Mouse (Mus musculus) stomach, embryonic 14.5 days (tissue): ENCODE results near the gene Magea1. TPM values are rescaled to one million over a fixed set of nuclear protein-coding genes. Genes with fewer than 3 reads are reported as not detected.
"Not testable (repeated sequence)": the region's sequence is repeated elsewhere in the genome, so short reads cannot be mapped to it uniquely, and the experiment has no call there.

Experiments
- ATAC-seq: fragments of 200-750 bp; cut with Nextera tagmentation; 2 replicates; pipeline ENCODE4 v1.8.0; 2017; ENCODE audit warnings: low read depth, moderate TSS enrichment; ENCODE audit not compliant: insufficient number of reproducible peaks, insufficient read depth, low FRiP score
- H3K27ac ChIP-seq: fragments of 300-500 bp; sonication (generic); 2 replicates; pipeline ENCODE4 v1.5.1; 2014; ENCODE audit warnings: mild to moderate bottlenecking, low read length, moderate library complexity, mixed read lengths
- H3K27me3 ChIP-seq: fragments of 300-500 bp; sonication (generic); 2 replicates; pipeline ENCODE4 v1.6.1; 2014; ENCODE audit warnings: low read length, control low read depth, mixed read lengths; ENCODE audit not compliant: control insufficient read depth, insufficient read depth
- H3K36me3 ChIP-seq: fragments of 300-500 bp; sonication (generic); 2 replicates; pipeline ENCODE4 v1.6.1; 2014; ENCODE audit warnings: mild to moderate bottlenecking, control low read depth, low read length, moderate library complexity, mixed read lengths; ENCODE audit not compliant: control insufficient read depth, insufficient read depth
- H3K4me1 ChIP-seq: fragments of 300-500 bp; sonication (generic); 2 replicates; pipeline ENCODE4 v1.6.1; 2014; ENCODE audit warnings: low read length, control low read depth, mixed read lengths; ENCODE audit not compliant: control insufficient read depth, insufficient read depth
- H3K4me2 ChIP-seq: fragments of 300-500 bp; sonication (generic); replicated peaks from 2 replicates; pipeline ENCODE4 v1.6.1; 2014; ENCODE audit warnings: low read depth, low read length, control low read depth
- H3K4me3 ChIP-seq: fragments of 300-500 bp; sonication (generic); 2 replicates; pipeline ENCODE4 v1.5.1; 2014; ENCODE audit warnings: low read depth, low read length, control low read depth
- H3K9ac ChIP-seq: fragments of 300-500 bp; sonication (generic); replicated peaks from 2 replicates; pipeline ENCODE4 v1.6.1; 2014; ENCODE audit warnings: low read depth, mild to moderate bottlenecking, control low read depth, low read length, moderate library complexity, mixed read lengths
- H3K9me3 ChIP-seq: fragments of 300-500 bp; sonication (generic); 2 replicates; pipeline ENCODE4 v1.6.1; 2016; ENCODE audit warnings: low read depth, low read length, control low read depth; ENCODE audit not compliant: control insufficient read depth
- WGBS: fragments of 180-500 bp; shearing (Covaris S2); extraction: QIAGEN DNeasy Blood & Tissue Kit; methylation state at CpG from one replicate; pipeline ENCODE4 v1.1.7; 2014; 5-methylcytosine and 5-hydroxymethylcytosine counted together
- polyA plus RNA-seq: library from polyadenylated mRNA; unstranded; fragments of >200 nt; fragmentation: Nextera tagmentation; extraction: Ambion mirVana; gene quantifications from 2 replicates; pipeline ENCODE4 v1.2.1, GENCODE M21; 2014

Gene Magea1
- polyA plus RNA-seq: not detected in 2 replicates

GRCm38 (mm10) chrX:155089693-155090092, at the start of gene Magea1:
TSS of gene Magea1 (minus strand) at chrX:155089793.
- not testable (repeated sequence) for H3K27ac ChIP-seq, H3K4me2 ChIP-seq, H3K36me3 ChIP-seq, H3K27me3 ChIP-seq, H3K4me3 ChIP-seq, H3K9me3 ChIP-seq, H3K9ac ChIP-seq, H3K4me1 ChIP-seq, ATAC-seq
- 100% methylated on average over 1 of the region's 2 CpGs for WGBS

- not testable (repeated sequence) for H3K27ac ChIP-seq, H3K4me3 ChIP-seq, H3K9ac ChIP-seq, H3K9me3 ChIP-seq, H3K4me2 ChIP-seq, ATAC-seq, H3K4me1 ChIP-seq, H3K27me3 ChIP-seq, H3K36me3 ChIP-seq
- 91% methylated on average over 3 of the region's 3 CpGs for WGBS
These were observed 38.7 kb upstream of the Magea1 start, which contains the start of gene Cldn34b2 for GRCm38 (mm10) chrX:155128312-155128711. TSS of gene Cldn34b2 (minus strand) at chrX:155128412.

- Histone ChIP-seq H3K27ac (no peak overlapping the region), H3K27me3 (no peaks in the 10 kb centered on the region)
- ATAC-seq: no peak
These were observed 8.4 kb upstream of the Magea1 start for GRCm38 (mm10) chrX:155098024-155098423.

DNA sequence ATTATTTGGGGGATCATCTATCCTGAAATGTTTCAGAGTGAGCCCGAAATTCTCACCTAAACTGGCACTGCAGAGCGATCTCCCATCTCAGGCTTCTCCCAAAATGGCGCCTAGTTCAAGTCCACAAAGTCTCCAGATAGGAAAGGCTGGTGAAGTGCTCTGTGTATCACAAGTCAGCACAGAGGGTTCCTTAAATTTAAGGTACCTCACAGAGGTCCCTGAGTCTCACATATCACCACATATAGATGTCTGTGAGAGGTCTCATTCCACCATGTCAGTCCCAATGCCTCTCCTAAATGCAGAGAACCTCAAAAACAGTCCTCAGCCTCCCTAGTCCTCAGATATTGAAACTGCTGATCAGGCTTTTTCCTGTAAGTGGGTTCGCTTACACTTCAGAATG, 4.0 kb upstream of the Magea1 start, which contains the start of gene Magea2:
Gene Magea2, minus strand, starts transcription at position 101 of the 400 bp plus-strand sequence.
- not testable (repeated sequence) for H3K27me3 ChIP-seq, H3K4me3 ChIP-seq, H3K4me2 ChIP-seq, H3K9me3 ChIP-seq, H3K9ac ChIP-seq, H3K36me3 ChIP-seq, H3K27ac ChIP-seq, ATAC-seq, H3K4me1 ChIP-seq
- 84% methylated on average over 3 of the region's 4 CpGs for WGBS

More at GRCm38 (mm10) chrX:155098024-155098423, 8.4 kb upstream of the Magea1 start:
- no peaks in the 10 kb centered on the region for H3K9me3 ChIP-seq
- no peak overlapping the region for H3K4me3 ChIP-seq
- no peaks in the 10 kb centered on the region for H3K4me1 ChIP-seq
- H3K36me3 ChIP-seq: no peaks in the 10 kb centered on the region
- H3K9ac ChIP-seq: no peak overlapping the region
- H3K4me2 ChIP-seq: no peak overlapping the region

GRCm38 (mm10) chrX:155063045-155063444, 26.5 kb downstream of the Magea1 start, which contains the start of gene Magea5:
TSS of gene Magea5 (minus strand) at chrX:155063145.
- not testable (repeated sequence) for H3K4me1 ChIP-seq, H3K27ac ChIP-seq, ATAC-seq, H3K9ac ChIP-seq, H3K9me3 ChIP-seq, H3K36me3 ChIP-seq, H3K4me3 ChIP-seq, H3K27me3 ChIP-seq, H3K4me2 ChIP-seq
- 85% methylated on average over 13 of the region's 16 CpGs for WGBS

Other genes starting within 250 kb of the Magea1 start
- not detected in 2 replicates for gene Cldn34b1, start 199.5 kb downstream of the Magea1 start, polyA plus RNA-seq
- not detected in 2 replicates for gene Magea6, start 153.8 kb downstream of the Magea1 start, polyA plus RNA-seq
- gene Magea3, start 140.3 kb downstream of the Magea1 start, polyA plus RNA-seq: not detected in 2 replicates
- gene Magea8, start 93.9 kb downstream of the Magea1 start, polyA plus RNA-seq: not detected in 2 replicates
- gene Magea5, start 26.6 kb downstream of the Magea1 start, polyA plus RNA-seq: not detected in 2 replicates
- gene Magea2, start 3.9 kb upstream of the Magea1 start, polyA plus RNA-seq: not detected in 2 replicates
- gene Cldn34b2, start 38.6 kb upstream of the Magea1 start, polyA plus RNA-seq: not detected in 2 replicates
- 154 and 163 TPM in 2 replicates for gene Sat1, start 126.7 kb upstream of the Magea1 start, polyA plus RNA-seq
- 39.8 and 43.3 TPM in 2 replicates for gene Acot9, start 172.7 kb upstream of the Magea1 start, polyA plus RNA-seq